Mouse (Mus musculus): Measurements from ENCODE around the gene Macrod2. TPM values are rescaled to one million over a fixed set of nuclear protein-coding genes. Genes with fewer than 3 reads are reported as not detected.

Macrod2 gene
- polyA plus RNA-seq (2012; ENCODE audit: low replicate concordance), result 2.5 and 4.1 TPM in 2 replicates

GRCm38 (mm10) chr2:140395179-140395578, at the start of gene Macrod2:
Gene Macrod2, plus strand, starts transcription at chr2:140395309.

GRCm38 (mm10) chr2:140389525-140389924, 5.6 kb upstream of the Macrod2 start, which contains the start of gene Sel1l2:
Gene Sel1l2, minus strand, starts transcription at chr2:140389706.

DNA sequence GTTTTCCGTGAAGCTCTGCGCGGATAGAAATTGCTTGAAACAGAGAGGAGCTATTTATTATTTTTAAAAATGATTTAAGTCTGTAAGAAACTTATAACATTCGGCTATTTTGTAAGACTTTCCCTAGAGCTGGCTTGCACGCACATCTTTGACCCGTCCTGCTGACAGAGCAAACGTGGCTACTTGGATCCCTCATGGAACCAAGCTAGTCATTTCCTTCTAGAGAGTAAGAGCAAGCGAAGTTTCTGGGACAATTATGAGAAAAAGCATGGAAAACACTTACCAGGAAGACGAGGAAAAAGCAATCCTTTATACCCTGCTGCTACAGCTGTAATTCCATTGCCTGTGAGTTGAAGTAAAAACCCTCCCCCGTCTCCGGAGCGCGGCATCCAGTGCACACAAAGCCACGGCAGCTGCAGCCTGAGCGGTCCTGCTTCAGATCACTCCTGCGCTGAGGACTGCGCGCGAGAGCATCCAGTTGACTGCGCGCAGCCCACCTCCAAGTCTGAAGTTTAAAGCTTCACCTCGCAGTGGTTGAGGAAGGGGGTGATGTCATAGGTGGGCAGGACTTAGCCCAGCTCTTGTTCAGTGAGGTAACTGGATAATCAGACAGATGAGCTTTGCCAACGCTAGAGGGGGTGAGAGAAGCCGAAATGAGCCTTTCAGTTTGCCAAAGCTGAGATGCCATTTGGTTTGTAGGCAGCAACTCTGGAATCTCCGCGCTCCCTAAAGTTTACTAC, 276.0 kb downstream of the Macrod2 start, which contains the start of gene Flrt3:
TSS of gene Flrt3 (minus strand) at position 507 of the 740 bp plus-strand sequence.

Other genes starting within 250 kb of the Macrod2 start
- gene Gm17374, start 243.3 kb upstream of the Macrod2 start, polyA plus RNA-seq (2012; ENCODE audit: low replicate concordance), result not detected in 2 replicates
- 0.39 and 2.9 TPM in 2 replicates for gene Esf1, start 224.7 kb upstream of the Macrod2 start, polyA plus RNA-seq (2012; ENCODE audit: low replicate concordance)
- 12.3 and 14.7 TPM in 2 replicates for gene Ndufaf5, start 224.7 kb upstream of the Macrod2 start, polyA plus RNA-seq (2012; ENCODE audit: low replicate concordance)
- gene Sel1l2, start 5.6 kb upstream of the Macrod2 start, polyA plus RNA-seq (2012; ENCODE audit: low replicate concordance), result not detected in 2 replicates

All from hematopoietic multipotent progenitor cell, adult 10-12 weeks (in vitro differentiated cells).